Mouse (Mus musculus) bone marrow, adult 2 months (tissue): ENCODE results near the gene Spg20.

ENCODE experiments used
- CTCF ChIP-seq: fragments of 200-500 bp; IDR thresholded peaks from 2 replicates; pipeline ENCODE4 v1.5.1; 2011; ENCODE audit warnings: low read length, control low read depth; ENCODE audit not compliant: control insufficient read depth, insufficient read depth
- POLR2A ChIP-seq: fragments of 200-500 bp; IDR thresholded peaks from 2 replicates; pipeline ENCODE4 v1.6.1; 2011; ENCODE audit warnings: low read depth, mild to moderate bottlenecking, control low read depth, low read length, borderline replicate concordance; ENCODE audit not compliant: control insufficient read depth

DNA sequence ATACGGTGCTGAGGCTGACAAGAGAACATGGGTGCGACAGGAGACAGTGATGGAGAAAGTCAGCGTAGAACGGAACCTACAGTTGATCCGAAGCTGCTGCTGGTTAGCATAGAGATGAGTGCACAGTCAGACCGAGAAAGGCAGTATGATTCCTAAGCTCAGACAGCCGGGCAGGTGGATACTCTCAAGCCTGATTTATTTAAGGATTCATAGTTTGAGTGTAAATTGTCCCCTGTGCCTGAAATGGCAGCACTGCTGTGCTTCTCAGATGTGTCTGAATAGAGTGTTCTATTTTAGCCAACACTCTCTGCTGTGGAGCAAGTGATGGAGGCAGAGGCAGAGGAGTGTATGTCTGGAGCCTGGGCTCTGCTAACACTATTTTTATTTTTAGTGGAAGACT, 42.3 kb downstream of the Spg20 start:
- TF ChIP-seq CTCF = no peak
- TF ChIP-seq POLR2A = no peak
